Mouse (Mus musculus) induced T-regulatory cell, adult 2 months (primary cell): ENCODE measurements around the gene Atp5e.
A peak's percentile ranks its signal among the peaks of the same experiment; 100 is the strongest.

Experiments used
- DNase-seq: peaks from one replicate; pipeline ENCODE4 v3.0.0-alpha.2; 2012; ENCODE audit warnings: low read depth

The Atp5e gene

DNA sequence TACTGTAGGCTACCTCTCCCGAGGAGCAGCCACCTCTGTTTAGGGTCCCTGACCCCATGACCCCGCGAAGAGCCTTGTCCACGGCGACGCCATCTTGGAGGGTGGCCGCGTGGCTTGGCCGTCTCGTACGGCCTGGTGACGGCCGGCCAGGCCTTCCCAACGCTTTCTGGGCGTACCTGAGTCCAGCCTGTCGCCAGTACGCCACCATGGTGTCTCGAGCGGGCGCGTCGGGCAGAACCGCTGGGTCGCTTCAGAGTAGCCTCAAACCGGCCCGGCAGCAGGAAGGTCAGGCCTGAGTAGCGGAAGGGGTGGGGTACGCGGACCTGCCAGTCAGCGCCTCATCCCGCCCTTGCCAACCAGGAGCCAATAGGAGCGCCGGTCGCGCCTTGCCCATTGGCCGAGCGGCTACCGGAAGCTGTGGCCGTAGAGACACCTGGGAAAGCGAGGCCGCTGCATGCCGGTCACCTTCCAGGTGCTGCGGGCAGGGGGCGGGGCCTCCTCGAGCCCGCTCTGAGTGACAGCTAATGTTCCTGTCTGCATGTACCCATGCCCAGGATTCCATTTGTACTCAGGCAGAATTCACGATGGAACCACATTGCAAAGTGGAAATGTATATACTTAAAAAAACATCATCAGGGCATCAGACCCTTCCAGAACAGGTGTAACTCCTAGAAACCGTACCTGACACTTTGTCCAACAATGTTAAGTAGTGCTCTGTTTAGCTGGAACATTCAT, at the start of gene Atp5e:
TSS of gene Atp5e (minus strand) at position 317 of the 735 bp plus-strand sequence.
- DNase-seq: peak; percentile 91

DNA sequence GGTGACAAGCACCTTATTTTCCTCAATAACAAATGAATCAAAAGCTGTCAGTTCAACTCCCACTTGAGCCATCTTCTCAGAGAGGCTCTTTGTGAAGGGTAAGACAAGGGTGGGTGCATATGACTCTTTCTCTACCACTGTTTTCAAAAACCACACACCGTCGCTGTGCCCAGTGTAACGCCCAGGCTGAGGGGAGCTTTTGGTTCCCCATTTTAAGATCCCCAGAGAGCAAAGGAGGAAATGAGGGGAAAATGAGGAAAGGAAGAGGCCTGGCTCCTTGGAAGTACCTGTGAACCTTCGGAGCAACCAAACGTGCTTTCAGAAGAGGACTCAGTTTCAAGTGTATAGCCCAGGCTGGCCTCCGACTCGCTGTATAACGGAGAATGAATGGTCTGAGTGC, 45.9 kb upstream of the Atp5e start:
- DNase-seq: no peak

DNA sequence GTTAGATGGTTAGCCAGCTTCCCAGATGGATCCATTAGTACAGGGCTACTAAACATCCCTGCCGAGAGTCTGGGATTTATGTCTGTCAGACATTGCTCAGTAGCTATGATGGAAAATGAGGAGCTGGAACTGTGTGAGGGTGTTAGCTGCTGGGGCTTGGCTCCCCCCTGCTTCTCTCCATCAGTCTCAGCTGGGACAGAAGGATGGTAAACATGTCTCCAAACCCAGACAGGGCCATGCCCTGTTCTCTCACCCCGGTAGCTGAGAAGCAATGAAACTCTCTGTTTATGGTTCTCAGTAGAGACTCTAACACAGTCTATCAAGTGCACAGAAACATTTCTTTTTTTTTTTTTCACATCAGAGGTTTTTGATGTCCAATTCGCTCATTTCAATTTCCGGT, 44.1 kb upstream of the Atp5e start:
- no peak for DNase-seq

- DNase-seq: no peak
Observed at GRCm38 (mm10) chr2:174502831-174503460, 39.0 kb upstream of the Atp5e start.

GRCm38 (mm10) chr2:174502321-174502720, 38.4 kb upstream of the Atp5e start:
- DNase-seq: no peak

- DNase-seq: no peak
Observed at GRCm38 (mm10) chr2:174501517-174501916, 37.6 kb upstream of the Atp5e start.

DNA sequence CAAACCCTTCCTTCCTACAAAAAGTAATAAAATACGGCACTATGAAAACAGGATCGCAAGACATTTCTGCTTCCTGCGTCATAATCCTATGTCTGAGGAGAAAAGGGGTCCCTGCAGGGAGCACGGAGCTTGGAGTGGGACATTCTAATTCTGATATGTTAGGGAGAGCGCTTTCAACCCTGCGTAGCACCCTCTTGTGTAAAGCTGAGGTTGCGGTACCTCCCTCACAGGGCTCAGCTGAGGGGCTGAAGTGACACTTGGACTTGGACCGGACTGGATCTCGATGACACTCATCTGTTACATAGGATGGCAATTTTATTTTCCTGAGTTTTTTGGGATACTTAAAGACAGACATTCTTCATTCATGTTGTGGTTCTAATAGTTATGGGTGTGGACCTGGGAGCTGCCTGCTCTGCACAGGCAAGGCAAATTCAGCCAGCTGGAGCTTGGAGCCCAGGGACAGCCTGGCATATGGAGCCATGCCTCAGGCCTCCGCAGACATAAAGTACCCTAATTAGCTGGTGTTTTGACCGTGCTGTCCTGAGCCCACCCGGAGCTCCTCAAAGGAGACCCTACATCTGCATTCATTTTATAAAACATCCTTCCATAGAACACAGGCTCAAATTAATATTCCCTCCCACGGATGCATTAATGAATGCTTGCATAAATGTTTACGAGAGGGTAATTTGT, 37.1 kb upstream of the Atp5e start:
- no peak for DNase-seq

GRCm38 (mm10) chr2:174492858-174493257, 29.0 kb upstream of the Atp5e start:
- peak; percentile 80 for DNase-seq

DNA sequence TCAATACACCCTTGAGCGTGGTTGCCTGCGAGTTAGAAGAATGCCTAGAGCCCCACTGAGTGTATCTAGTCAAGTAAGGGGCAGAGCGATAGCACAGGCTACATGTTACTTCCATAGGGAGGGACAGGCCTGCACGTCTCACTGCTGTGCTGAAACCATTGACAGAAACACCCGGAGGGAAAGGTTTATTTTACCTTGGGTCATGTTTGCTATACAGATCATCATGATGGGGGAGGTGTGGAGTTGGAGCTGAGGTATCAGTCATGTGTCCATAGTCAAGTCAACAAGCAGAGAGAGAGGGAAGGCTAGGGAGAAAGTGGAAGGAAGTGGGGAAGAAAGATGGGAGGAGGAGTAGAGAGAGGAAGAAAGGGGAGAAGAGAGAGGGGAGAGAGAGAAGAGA, 23.1 kb upstream of the Atp5e start:
- no peak for DNase-seq

- no peak for DNase-seq
Observed at GRCm38 (mm10) chr2:174478746-174479145, 14.8 kb upstream of the Atp5e start.

DNA sequence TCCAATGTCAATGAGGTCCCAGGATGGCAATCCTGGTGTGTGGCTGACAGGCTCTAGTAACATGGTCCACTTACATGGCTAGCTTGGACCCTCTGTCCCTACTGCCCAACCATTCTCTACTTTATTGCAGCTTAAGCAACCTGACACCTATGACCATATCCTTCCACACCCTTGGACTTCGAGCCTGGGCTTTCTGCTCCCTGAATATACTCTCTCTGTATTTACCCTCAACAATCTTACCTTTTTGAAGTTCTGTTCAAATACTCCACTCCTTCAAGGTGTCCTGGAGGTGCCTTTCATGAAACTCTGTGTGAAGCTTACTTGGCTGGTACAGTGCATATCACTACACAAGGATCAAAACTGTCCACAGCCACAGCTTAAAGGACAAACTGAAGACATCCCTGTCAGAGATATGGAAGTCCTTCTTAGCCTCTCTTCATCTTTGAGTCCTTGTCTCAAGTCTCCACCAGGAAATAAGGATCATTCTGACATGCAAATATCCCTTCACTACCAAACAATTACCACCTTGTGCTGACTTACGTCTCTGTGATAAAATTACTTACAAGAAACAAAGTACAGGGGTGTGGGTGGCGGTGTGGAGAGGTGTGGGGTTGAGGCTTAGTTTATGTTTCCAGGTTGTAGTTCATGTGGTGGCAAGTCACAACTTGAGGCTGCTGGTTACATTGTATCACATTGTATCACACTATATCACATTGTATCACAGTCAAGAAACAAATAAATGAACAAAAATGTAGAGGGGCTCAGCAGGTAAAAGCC, 13.8 kb upstream of the Atp5e start:
- DNase-seq: no peak

DNA sequence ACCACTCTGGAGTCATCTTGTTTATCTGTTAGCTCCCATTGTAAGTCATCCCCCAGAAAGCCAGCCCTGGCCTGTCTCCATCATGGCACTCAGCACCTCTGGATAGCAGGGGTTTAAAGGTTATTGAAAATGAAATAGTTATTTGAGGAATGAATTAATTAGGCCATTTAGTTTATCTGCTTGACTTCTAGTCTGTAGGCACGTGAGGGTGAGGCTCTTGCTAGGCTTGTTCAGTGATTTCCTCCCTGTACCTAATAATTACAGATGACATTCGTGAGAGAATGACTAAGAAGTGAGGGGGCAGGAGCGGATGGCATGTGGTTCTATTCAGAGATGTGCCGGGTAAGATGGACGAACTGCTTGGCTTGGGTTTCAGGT, 9.6 kb upstream of the Atp5e start:
- DNase-seq: no peak

DNA sequence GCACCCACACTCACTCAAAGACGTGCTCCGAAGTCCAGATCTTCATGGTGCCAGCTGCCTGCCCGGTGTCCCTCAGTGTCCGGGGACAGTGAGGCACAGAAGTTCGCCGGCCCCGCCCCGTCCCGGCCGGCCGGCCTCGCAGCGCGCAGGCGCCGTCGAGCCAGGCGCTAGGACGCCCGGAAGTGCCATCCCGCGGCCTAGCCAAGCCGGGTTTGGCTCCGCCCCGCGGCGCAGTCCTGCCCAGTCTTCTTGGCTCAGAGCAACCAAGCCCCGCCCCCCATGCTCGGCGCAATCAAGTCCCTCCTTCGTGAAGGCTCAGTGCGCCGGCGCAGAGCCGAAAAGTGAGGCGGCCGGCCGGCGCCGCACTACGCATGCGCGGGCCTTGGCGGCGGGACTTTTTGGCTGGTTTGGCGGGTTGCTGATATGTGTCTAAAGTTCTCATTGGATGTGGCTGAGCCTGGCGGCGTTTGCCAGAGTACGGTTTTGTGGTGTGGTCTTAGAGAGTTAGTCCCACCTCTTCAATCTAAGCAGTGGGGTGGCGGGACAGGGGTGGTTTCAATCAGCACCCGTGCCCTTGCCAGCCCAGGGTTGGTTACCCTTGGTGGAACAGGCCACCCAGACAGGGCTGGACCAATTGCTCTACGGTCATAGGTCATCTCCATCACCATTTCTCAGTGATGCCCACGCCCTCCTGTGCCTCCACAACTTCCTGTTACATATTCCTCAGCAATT, 9.1 kb upstream of the Atp5e start, which contains the start of gene Prelid3b:
TSS of gene Prelid3b (minus strand) at position 264 of the 732 bp plus-strand sequence.
- peak; percentile 100 for DNase-seq

GRCm38 (mm10) chr2:174472407-174472806, 8.5 kb upstream of the Atp5e start:
- no peak for DNase-seq

DNA sequence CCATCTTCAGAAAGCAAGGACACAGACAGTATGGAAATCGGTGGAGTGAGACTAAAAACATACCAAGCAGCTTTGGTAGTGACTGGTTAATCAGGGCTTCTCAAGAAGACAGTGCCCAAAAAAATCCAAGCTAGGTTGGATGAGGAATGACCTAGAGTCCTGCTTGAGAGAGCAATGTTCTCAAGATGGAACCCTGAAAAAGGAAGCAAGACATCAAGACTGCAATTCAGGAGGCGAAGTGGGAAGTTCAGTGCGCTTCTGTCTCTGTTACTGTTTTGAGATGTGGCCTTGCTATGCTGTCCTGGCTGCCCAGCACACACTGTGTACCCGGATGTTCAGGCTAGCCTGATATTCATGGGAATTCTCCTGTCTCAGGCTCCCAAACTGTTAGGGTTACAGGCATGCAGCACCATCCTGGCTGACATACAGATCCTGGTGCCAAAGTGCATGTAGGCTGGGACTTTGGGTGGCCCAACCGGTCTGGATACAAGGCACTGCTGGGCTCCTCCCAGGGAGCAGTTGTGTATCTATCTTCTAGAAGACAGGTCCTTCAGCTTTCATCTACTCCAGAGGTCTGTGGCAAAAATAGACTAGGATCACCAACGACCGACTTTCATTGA, 7.0 kb upstream of the Atp5e start:
- DNase-seq: no peak

DNA sequence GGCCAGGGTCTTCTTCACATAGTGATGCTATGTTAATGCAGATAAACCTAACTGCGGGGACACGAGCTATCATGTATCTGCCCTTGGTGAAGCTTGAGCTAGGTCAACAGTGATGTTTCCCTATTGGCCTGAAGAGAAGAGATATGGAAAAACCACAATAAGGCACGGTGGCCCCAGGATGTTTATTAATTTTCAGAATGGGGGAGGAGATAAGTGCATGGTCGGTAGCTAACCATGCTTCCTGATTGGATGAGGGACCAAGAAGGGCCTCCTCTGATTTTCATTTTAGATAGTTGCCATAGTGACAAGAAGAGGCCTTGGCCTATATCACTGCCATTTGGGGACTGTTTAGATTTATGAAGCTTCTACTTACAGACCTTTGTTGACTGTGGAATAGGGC, 6.4 kb upstream of the Atp5e start:
- peak; percentile 68 for DNase-seq

DNA sequence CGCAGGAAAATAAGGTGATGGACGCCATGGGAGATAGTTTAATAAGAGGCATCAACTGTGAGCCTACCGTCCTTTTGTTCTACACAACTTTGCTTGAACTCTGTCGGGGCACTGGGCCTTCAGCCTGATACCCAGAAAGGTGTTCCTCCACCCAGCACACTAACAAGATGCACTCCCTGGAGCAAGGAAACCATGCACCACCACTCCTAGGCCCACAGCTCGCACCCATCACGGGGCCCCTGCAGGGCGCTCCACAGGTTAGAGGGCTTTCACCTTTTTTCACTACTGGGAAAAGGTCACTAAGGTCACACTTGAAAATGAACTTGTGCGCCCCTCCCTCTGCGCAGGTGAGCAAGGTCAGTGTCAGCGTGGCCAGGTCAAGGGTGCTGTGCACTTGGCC, 535 bp downstream of the Atp5e start:
- no peak for DNase-seq

DNA sequence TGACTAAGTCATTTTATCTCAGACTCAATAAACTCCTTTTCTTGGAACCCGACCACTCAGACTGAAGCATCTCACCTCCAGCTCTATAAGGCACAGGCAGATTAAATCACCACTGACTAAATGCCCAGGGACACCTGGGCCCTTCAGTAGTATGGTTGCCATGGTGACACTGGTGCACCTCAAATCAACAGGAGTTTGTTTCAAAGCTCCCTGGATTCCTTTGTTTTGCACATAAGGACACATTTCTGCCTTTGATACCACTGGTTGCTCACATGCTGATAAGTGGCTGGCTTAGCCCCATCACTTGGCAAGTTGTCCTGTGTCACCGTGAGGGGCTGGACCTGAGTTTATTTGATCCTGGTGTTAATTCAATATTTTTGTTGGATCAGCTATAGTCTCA, 4.5 kb downstream of the Atp5e start:
- DNase-seq: no peak

DNA sequence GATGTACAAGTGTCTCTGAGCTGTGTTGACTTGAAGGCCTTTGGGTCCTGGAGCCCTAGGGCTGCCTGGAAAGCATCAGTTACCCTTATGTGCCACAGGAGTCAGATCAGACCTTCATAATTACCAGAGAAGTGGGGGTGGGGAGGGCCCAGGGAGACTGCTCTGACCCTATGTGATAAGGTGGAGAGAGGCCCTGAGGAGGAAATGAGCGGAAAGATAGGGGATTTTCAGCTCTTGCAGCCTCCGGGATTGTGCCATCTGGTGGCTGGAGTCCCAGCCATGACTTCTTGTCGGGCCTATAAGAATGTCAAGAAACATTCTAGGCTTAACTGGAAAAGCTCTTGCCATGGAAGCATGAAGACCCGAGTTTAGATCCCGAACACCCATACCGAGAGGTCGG, 10.2 kb downstream of the Atp5e start:
- no peak for DNase-seq

- no peak for DNase-seq
Observed at GRCm38 (mm10) chr2:174450353-174450752, 13.6 kb downstream of the Atp5e start, which contains the start of gene Tubb1. Gene Tubb1 (plus strand): TSS chr2:174450695.

DNA sequence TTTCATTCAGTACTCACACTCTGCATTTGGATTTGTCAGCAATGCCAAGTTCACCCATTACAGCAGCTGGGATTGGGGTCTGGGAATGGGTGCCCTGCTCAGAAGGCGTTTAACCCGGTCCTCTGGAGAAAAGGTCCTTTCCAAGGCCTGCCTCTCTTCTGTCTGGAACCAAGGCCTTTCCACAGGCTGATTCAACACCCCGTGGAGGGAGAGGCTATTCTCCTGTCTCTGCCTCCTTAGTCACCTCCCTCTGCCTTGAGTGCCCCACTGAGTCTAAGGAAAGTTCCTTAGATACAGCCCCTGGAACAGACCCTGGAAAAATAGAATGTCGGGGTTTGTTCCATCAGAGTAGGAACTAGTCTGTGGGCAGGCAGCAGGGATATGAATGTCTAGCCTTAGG, 15.5 kb downstream of the Atp5e start:
- DNase-seq: no peak
